Mouse (Mus musculus) spleen, adult 12 weeks (tissue): ENCODE measurements around the gene Abtb2.

Experiments
- DNase-seq: peaks from one replicate; pipeline ENCODE4 v3.0.0; 2022; ENCODE audit warnings: low spot score

Abtb2 gene

GRCm38 (mm10) chr2:103584093-103584492 is 18.0 kb downstream of the Abtb2 start:
- DNase-seq = no peak

- no peak for DNase-seq
Measured at GRCm38 (mm10) chr2:103586423-103586822, 20.3 kb downstream of the Abtb2 start.

- DNase-seq = no peak
Measured at GRCm38 (mm10) chr2:103588776-103589175, 22.7 kb downstream of the Abtb2 start.

DNA sequence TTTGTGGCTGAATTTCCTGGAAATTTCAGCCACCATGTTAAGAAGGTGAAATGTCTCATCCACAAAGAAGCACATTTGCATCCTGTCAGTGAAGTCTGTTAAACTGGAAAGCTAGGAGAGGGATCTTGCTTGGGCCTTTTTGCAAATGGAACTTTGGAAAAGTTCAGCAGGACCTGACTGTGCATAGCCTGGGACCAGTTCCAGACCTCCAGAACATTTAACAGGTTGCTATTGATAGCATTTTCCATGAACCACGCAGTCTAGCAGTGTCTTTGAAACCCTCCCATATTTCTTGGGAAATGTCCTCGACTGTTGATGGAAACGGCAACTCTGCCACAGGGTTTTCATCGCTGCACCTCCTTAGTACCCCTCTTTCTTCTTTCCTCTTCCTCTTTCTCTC is 23.3 kb downstream of the Abtb2 start:
- no peak for DNase-seq

DNA sequence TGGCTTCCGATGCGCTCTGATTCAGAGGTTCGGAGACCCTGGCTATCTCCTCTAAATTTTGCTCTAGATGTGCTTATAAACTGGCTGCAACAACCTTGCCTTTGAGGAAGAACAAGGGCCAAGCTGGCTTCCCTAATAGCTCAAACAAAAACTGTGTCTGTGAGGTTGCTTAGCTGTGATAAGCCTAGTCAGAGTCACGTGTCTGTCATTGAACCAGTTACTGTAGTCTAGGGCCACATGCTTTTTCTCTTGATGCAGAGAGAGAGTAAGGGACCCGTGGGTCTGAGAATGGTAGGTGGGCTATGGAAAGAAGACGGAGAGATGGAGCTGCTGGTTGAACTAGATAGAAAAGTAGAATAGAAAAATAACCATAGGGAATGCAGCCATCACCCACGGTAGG is 24.5 kb downstream of the Abtb2 start:
- DNase-seq = no peak

DNA sequence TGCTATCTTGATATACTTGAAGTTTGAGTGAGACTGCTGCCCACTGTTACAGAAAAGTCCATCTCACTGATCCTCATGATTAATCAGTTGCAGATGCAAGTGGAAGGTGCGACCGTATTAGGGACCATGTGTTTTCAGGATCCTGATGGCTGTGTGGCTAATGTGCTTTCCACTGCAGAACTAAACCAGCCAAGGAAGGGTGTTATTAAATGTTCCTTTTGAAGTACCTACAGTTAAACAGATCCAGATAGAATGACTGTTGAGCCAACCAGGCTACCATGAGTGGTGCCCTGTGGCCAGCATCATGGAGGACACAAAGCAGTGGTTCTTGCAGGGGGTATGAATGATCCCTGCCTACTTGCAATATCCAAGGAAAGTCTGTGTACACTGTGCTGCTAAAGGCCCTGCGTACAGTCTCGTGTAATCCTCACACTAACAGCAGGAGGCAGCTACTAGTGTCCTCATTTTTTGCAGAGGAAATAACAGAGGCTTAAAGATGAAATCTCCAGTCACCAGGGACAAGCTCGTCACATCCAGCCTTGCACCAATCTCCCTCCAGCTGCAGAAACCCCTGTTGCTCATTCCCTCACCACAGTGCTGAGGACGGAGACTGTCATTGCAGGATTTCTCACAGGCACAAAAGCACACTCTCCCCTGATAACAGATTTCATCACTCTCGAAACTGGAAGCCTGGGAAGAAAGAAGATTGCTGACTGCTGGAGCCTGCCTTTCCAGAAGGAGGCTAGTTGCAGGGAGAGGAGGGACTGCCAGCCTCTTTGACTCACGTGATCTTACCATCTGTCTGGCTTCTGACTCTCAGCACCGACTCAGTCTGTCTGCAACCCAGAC is 25.9 kb downstream of the Abtb2 start:
- no peak for DNase-seq

GRCm38 (mm10) chr2:103592591-103592929 is 26.4 kb downstream of the Abtb2 start:
- no peak for DNase-seq

- DNase-seq = no peak
Measured at GRCm38 (mm10) chr2:103594592-103595011, 28.5 kb downstream of the Abtb2 start.

GRCm38 (mm10) chr2:103595028-103595651 is 29.0 kb downstream of the Abtb2 start:
- no peak for DNase-seq

DNA sequence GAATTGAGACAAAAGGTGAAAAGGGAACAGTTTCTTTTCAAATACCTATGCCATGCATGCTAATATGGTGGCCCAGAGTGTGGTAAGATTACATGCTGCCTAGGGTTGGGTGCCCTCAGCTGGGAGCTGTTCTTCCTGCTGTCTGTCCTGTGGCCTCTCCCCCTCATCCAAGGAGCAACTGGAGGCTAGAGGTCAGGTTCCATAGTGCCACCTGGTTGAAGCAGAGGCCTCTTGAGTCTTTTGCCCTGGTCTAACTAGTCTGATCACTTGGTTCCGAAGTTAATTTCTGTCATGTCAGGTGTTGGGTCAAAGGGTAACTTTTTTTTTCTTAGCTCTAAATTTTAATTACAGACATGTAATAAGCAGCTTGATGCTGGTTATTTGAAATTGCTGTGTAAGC is 33.2 kb downstream of the Abtb2 start:
- DNase-seq = no peak

GRCm38 (mm10) chr2:103600165-103600891 is 34.2 kb downstream of the Abtb2 start:
- no peak for DNase-seq

DNA sequence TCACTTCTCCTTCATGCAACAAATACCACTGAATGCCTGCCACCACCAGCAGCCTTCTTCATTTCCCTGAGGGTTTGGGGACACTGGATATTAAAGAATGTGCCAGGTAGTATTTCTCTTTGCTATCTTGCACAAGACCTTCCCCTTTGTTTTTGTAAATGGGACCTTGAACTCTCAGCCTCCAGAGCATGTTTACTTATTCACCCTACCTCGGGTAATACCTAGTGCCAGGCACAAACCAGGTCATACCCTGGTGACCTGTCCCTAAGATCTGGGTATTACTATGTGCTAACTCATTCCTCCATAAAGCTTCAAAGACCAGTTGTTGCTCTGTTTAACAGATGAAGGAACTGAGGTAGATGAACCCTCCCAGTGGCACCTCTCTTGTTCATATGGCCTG is 35.0 kb downstream of the Abtb2 start:
- DNase-seq = no peak

- no peak for DNase-seq
Measured at GRCm38 (mm10) chr2:103601531-103601930, 35.4 kb downstream of the Abtb2 start.

- DNase-seq = no peak
Measured at GRCm38 (mm10) chr2:103603209-103603608, 37.1 kb downstream of the Abtb2 start.

DNA sequence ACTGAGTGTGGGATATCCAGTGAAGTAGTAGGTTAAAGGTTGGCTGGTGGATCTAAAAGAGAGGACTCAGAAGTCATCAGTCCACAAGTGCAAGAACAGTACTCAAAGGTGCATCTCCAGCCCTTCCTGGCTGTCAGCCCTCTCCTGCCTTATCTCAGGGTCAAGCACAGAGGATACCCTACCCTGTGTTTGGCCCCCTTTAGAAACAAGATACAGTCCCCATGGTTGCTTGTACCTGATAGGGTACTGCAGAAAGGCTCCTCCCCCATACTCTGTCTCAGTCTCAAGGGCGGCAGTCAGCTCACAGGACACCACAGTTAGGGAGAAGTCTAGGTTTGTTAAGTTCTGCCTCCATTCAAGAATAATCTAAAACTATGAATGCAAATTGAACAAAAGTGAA is 37.8 kb downstream of the Abtb2 start:
- no peak for DNase-seq

DNA sequence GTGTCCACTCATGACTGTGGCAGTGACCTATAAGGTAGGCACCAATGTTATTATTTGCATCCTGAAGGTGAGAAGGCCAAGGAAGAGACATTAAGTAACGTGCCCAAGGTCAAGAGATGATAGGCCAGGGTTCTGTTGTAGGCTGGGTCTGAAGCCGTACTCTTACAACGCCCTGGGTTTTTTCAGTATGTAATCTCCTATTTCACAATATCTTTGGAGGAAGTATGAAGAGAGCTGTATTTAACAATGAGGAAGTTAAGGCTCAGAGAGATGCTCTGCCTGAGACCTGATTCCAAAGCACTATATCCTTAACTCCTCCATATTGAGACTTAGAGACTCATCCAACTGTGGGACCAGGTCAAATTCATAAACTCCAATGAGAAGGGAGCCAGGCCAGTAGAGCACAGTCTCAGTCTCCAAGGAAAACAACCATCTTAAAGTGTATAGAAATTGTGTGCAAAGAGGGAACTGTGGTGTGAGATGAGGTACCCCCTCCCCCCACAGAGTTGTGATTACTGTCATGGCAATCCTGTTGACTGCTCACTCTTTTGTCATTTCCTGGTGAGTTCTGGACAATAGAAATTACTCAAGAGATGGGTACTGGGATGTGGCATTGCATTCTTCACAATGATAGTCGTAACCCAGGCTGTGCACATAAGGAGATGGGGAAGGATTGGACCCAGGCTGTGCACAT is 39.8 kb downstream of the Abtb2 start:
- no peak for DNase-seq

DNA sequence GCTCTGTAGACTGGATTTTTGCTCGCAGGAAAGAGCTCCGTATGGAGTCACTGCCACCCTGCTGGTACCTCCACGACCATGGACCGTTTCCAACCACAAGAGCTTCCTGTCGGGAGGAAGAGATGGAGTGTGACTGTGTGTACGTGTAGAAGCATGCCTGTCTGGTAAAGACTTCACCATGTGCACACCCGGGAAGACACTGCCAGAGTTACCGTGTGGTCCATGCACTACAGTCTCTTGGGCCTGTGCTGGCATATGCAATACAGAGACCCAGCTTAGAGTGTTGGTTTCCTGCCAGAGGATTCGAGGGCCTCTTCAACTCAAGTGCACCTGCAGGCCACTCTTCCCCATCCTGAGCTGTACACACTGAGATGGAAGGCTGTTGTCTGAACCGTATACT is 41.8 kb downstream of the Abtb2 start:
- no peak for DNase-seq

GRCm38 (mm10) chr2:103608947-103609346 is 42.8 kb downstream of the Abtb2 start:
- DNase-seq = no peak

DNA sequence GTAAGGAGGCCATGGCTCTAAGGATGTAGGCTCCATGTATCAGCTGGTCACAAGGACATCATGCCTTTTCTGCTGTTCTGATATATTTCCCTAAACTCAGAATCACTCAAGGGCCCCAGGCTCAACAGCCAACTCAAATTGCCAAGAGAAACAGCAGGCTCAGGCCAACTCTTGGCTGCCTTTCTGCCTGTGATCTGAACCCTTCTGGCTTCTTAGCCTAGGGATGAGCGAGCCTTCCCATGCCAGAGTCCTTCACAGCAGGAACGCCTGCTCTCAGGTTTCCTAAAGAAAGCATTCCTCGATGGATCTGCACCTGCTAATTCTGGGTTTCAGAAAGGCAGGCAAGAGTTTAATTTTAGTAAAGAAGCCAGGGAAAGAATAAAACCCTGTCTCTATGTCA is 43.4 kb downstream of the Abtb2 start:
- no peak for DNase-seq

DNA sequence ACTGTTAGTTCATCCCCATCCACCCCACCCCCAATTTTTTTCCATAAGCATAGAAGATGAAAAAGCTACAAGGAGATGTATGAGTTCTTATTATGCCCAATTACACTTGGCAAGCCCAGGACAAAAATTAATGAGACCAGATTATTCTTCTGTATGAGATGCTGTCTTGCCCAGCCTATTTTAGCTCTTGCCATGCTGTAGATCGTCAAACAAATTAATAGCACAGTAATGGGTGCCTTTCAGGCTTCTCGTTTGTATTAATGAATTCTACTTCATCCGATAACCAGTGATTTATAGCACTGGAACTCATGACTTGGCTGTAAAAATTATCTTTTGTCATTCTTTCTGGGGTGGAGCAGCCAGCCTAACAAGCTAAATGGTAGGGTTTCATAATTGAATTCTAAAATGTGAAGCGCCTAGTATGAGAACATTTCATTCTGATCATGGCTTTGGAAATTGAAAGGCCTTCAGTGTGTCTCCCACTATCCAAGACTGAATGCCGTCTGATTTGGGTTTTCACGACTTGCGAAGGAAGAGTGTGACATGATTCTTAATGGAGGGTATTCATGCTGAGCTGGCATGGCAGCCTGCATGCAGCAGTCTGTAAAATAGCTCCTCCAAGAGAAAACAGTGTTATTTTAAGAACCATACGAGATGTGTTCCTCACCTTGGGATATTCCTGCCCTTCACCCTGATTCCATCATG is 44.9 kb downstream of the Abtb2 start:
- no peak for DNase-seq

DNA sequence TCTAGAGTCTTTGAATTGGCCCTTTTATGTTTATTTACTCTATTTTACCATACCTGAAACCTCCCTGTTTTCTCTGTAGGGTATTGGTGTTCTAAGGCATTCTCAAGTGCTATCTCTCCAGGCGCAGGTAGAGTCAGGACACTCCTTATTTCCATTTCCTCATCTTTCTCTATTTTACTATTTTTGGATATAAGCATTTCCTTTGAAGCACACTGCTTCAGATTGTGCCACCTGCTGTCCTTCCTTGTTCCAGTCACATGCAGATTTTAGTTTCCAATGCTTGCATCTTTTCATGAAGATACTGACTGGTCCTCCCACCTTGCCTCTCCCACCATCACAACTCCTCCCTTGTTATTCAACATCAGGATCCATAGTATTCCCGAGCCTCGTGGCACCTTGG is 47.8 kb downstream of the Abtb2 start:
- DNase-seq = no peak

GRCm38 (mm10) chr2:103615028-103615427 is 48.9 kb downstream of the Abtb2 start:
- DNase-seq = no peak
